Mouse (Mus musculus): ENCODE data around the gene Arpc5l. TPM values are rescaled to one million over a fixed set of nuclear protein-coding genes. Genes with fewer than 3 reads are reported as not detected.

The Arpc5l gene
- polyA plus RNA-seq, 1 experiment, result 8.6 TPM

- Histone ChIP-seq H3K36me3 (ENCODE audit: control insufficient read depth) (peaks cover 96% of the 10 kb centered on the region), H3K27me3 (ENCODE audit: control insufficient read depth) (no peaks in the 10 kb centered on the region), H3K4me1 (ENCODE audit: control insufficient read depth) (peaks cover 12% of the 10 kb centered on the region), H3K9me3 (ENCODE audit: control insufficient read depth, low read length) (no peaks in the 10 kb centered on the region), H3K4me3 (replicated peaks) (no peak overlapping the region)
- TF ChIP-seq GATA1 (IDR thresholded peaks at IDR 0.05; ENCODE audit: low read length) (no peak), TAL1 (IDR thresholded peaks at IDR 0.05; ENCODE audit: low read length) (no peak)
These were observed 11.4 kb downstream of the Arpc5l start for GRCm38 (mm10) chr2:39016581-39016980.

- Histone ChIP-seq H3K4me3 (replicated peaks) (no peak overlapping the region), H3K36me3 (ENCODE audit: control insufficient read depth) (peaks cover 92% of the 10 kb centered on the region), H3K4me1 (ENCODE audit: control insufficient read depth) (no peaks in the 10 kb centered on the region), H3K27me3 (ENCODE audit: control insufficient read depth) (no peaks in the 10 kb centered on the region), H3K9me3 (ENCODE audit: control insufficient read depth, low read length) (no peaks in the 10 kb centered on the region)
- TF ChIP-seq GATA1 (IDR thresholded peaks at IDR 0.05; ENCODE audit: low read length), result no peak
- no peak for TF ChIP-seq TAL1 (IDR thresholded peaks at IDR 0.05; ENCODE audit: low read length)
These were observed 14.9 kb downstream of the Arpc5l start for GRCm38 (mm10) chr2:39020004-39020403.

- Histone ChIP-seq H3K4me3 (replicated peaks) (no peak overlapping the region), H3K4me1 (ENCODE audit: control insufficient read depth) (peaks cover 5% of the 10 kb centered on the region), H3K27me3 (ENCODE audit: control insufficient read depth) (no peaks in the 10 kb centered on the region), H3K9me3 (ENCODE audit: control insufficient read depth, low read length) (no peaks in the 10 kb centered on the region), H3K36me3 (ENCODE audit: control insufficient read depth) (peaks cover 82% of the 10 kb centered on the region)
- TF ChIP-seq TAL1 (IDR thresholded peaks at IDR 0.05; ENCODE audit: low read length) (no peak), GATA1 (IDR thresholded peaks at IDR 0.05; ENCODE audit: low read length) (no peak)
These were observed 26.5 kb downstream of the Arpc5l start for GRCm38 (mm10) chr2:39031611-39032010.

GRCm38 (mm10) chr2:39040215-39040614, 35.1 kb downstream of the Arpc5l start:
- no peaks in the 10 kb centered on the region for H3K4me1 ChIP-seq (ENCODE audit: control insufficient read depth)
- H3K4me3 ChIP-seq (replicated peaks), result no peak overlapping the region
- no peaks in the 10 kb centered on the region for H3K9me3 ChIP-seq (ENCODE audit: control insufficient read depth, low read length)
- no peaks in the 10 kb centered on the region for H3K27me3 ChIP-seq (ENCODE audit: control insufficient read depth)
- H3K36me3 ChIP-seq (ENCODE audit: control insufficient read depth), result peaks cover 87% of the 10 kb centered on the region
- no peak for TF ChIP-seq TAL1 (IDR thresholded peaks at IDR 0.05; ENCODE audit: low read length)
- no peak for TF ChIP-seq GATA1 (IDR thresholded peaks at IDR 0.05; ENCODE audit: low read length)

GRCm38 (mm10) chr2:39048515-39048914, 43.4 kb downstream of the Arpc5l start:
- no peak for TF ChIP-seq GATA1 (IDR thresholded peaks at IDR 0.05; ENCODE audit: low read length)
- no peak for TF ChIP-seq TAL1 (IDR thresholded peaks at IDR 0.05; ENCODE audit: low read length)
- no peak overlapping the region for H3K4me3 ChIP-seq (replicated peaks)
- no peaks in the 10 kb centered on the region for H3K4me1 ChIP-seq (ENCODE audit: control insufficient read depth)
- no peaks in the 10 kb centered on the region for H3K27me3 ChIP-seq (ENCODE audit: control insufficient read depth)
- H3K9me3 ChIP-seq (ENCODE audit: control insufficient read depth, low read length), result no peaks in the 10 kb centered on the region
- H3K36me3 ChIP-seq (ENCODE audit: control insufficient read depth), result peaks cover 93% of the 10 kb centered on the region

- H3K4me1 ChIP-seq (ENCODE audit: control insufficient read depth), result peaks cover 26% of the 10 kb centered on the region
- TF ChIP-seq TAL1 (IDR thresholded peaks at IDR 0.05; ENCODE audit: low read length) (no peak), GATA1 (IDR thresholded peaks at IDR 0.05; ENCODE audit: low read length) (no peak)
- H3K36me3 ChIP-seq (ENCODE audit: control insufficient read depth), result peaks cover 36% of the 10 kb centered on the region
- H3K27me3 ChIP-seq (ENCODE audit: control insufficient read depth), result no peaks in the 10 kb centered on the region
- no peaks in the 10 kb centered on the region for H3K9me3 ChIP-seq (ENCODE audit: control insufficient read depth, low read length)
- peak overlapping the region; percentile 89 for H3K4me3 ChIP-seq (replicated peaks)
These were observed 59.7 kb downstream of the Arpc5l start for GRCm38 (mm10) chr2:39064687-39065399.

Other genes starting within 250 kb of the Arpc5l start
- not detected in 2 replicates for gene Nr6a1, start 77.7 kb upstream of the Arpc5l start, polyA plus RNA-seq (2012)
- 0.01 TPM in 2 replicates for gene Olfml2a, start 73.4 kb upstream of the Arpc5l start, polyA plus RNA-seq (2012)
- not detected in 2 replicates for gene Wdr38, start 7.9 kb upstream of the Arpc5l start, polyA plus RNA-seq (2012)
- 34.7 TPM in 2 replicates for gene Rpl35, start 276 bp downstream of the Arpc5l start, polyA plus RNA-seq (2012)
- gene Golga1, start 60.2 kb downstream of the Arpc5l start, polyA plus RNA-seq (2012), result 0.09 and 0.15 TPM in 2 replicates
- 0.30 and 1.1 TPM in 2 replicates for gene Scai, start 185.4 kb downstream of the Arpc5l start, polyA plus RNA-seq (2012)
- gene Ppp6c, start 221.1 kb downstream of the Arpc5l start, polyA plus RNA-seq (2012), result 0.44 and 0.60 TPM in 2 replicates